17 mouse cellular contexts compared by ENCODE assay signal in genomic region chr4:90996388-90997092, GRCm38 (mm10).
"Had no signal": no experiment of that assay in that cellular context is flagged by ENCODE, and none has a peak within 500 bp of the region (broad histone marks: within the 10 kb centered on the region; RNA-seq: fewer than 3 reads in every experiment).

No protein-coding gene starts in this region.

- DNase-seq: kidney, adult 18-20 months; layer of hippocampus, postnatal 36 days; liver, embryonic 13.5 days; lung, adult 2 months; lung, postnatal 14 days; lung, postnatal 4 days; retina, postnatal 1 day; right cerebral cortex, postnatal 25 days; spleen, adult 18-20 months; thymus, postnatal 25 days had no signal

- H3K4me3 ChIP-seq: intestine, embryonic 15.5 days; left cerebral cortex, adult 2 months; liver, embryonic 13.5 days; midbrain, embryonic 13.5 days; myocyte; neural tube, embryonic 13.5 days; stomach, embryonic 15.5 days had no signal

- H3K36me3 ChIP-seq: intestine, embryonic 15.5 days; liver, embryonic 13.5 days; midbrain, embryonic 13.5 days; neural tube, embryonic 13.5 days; stomach, embryonic 15.5 days had no signal

- H3K4me1 ChIP-seq: intestine, embryonic 15.5 days; liver, embryonic 13.5 days; midbrain, embryonic 13.5 days; neural tube, embryonic 13.5 days; stomach, embryonic 15.5 days had no signal

- H3K27me3 ChIP-seq: intestine, embryonic 15.5 days; liver, embryonic 13.5 days; midbrain, embryonic 13.5 days; neural tube, embryonic 13.5 days; stomach, embryonic 15.5 days had no signal

- H3K9ac ChIP-seq: intestine, embryonic 15.5 days; liver, embryonic 13.5 days; midbrain, embryonic 13.5 days; neural tube, embryonic 13.5 days; stomach, embryonic 15.5 days had no signal

- H3K9me3 ChIP-seq: intestine, embryonic 15.5 days; liver, embryonic 13.5 days; midbrain, embryonic 13.5 days; neural tube, embryonic 13.5 days; stomach, embryonic 15.5 days had no signal

- H3K4me2 ChIP-seq: intestine, embryonic 15.5 days; liver, embryonic 13.5 days; midbrain, embryonic 13.5 days; neural tube, embryonic 13.5 days; stomach, embryonic 15.5 days had no signal

- ATAC-seq: intestine, embryonic 15.5 days; midbrain, embryonic 13.5 days; midbrain, embryonic 16.5 days had no signal

- H3K27ac ChIP-seq: intestine, embryonic 15.5 days; left cerebral cortex, adult 2 months; liver, embryonic 13.5 days; midbrain, embryonic 13.5 days; neural tube, embryonic 13.5 days; stomach, embryonic 15.5 days had no signal
